Mouse (Mus musculus) stomach, embryonic 14.5 days (tissue): Measurements from ENCODE around the gene Etv6. TPM values are rescaled to one million over a fixed set of nuclear protein-coding genes. Genes with fewer than 3 reads are reported as not detected.

Source experiments
- ATAC-seq: fragments of 200-750 bp; cut with Nextera tagmentation; 2 replicates; pipeline ENCODE4 v1.8.0; 2017; ENCODE audit warnings: low read depth, moderate TSS enrichment; ENCODE audit not compliant: insufficient number of reproducible peaks, insufficient read depth, low FRiP score
- H3K27ac ChIP-seq: fragments of 300-500 bp; sonication (generic); 2 replicates; pipeline ENCODE4 v1.5.1; 2014; ENCODE audit warnings: mild to moderate bottlenecking, low read length, moderate library complexity, mixed read lengths
- H3K27me3 ChIP-seq: fragments of 300-500 bp; sonication (generic); 2 replicates; pipeline ENCODE4 v1.6.1; 2014; ENCODE audit warnings: low read length, control low read depth, mixed read lengths; ENCODE audit not compliant: control insufficient read depth, insufficient read depth
- H3K36me3 ChIP-seq: fragments of 300-500 bp; sonication (generic); 2 replicates; pipeline ENCODE4 v1.6.1; 2014; ENCODE audit warnings: mild to moderate bottlenecking, control low read depth, low read length, moderate library complexity, mixed read lengths; ENCODE audit not compliant: control insufficient read depth, insufficient read depth
- H3K4me1 ChIP-seq: fragments of 300-500 bp; sonication (generic); 2 replicates; pipeline ENCODE4 v1.6.1; 2014; ENCODE audit warnings: low read length, control low read depth, mixed read lengths; ENCODE audit not compliant: control insufficient read depth, insufficient read depth
- H3K4me2 ChIP-seq: fragments of 300-500 bp; sonication (generic); replicated peaks from 2 replicates; pipeline ENCODE4 v1.6.1; 2014; ENCODE audit warnings: low read depth, low read length, control low read depth
- H3K4me3 ChIP-seq: fragments of 300-500 bp; sonication (generic); 2 replicates; pipeline ENCODE4 v1.5.1; 2014; ENCODE audit warnings: low read depth, low read length, control low read depth
- H3K9ac ChIP-seq: fragments of 300-500 bp; sonication (generic); replicated peaks from 2 replicates; pipeline ENCODE4 v1.6.1; 2014; ENCODE audit warnings: low read depth, mild to moderate bottlenecking, control low read depth, low read length, moderate library complexity, mixed read lengths
- H3K9me3 ChIP-seq: fragments of 300-500 bp; sonication (generic); 2 replicates; pipeline ENCODE4 v1.6.1; 2016; ENCODE audit warnings: low read depth, low read length, control low read depth; ENCODE audit not compliant: control insufficient read depth
- WGBS: fragments of 180-500 bp; shearing (Covaris S2); extraction: QIAGEN DNeasy Blood & Tissue Kit; methylation state at CpG from one replicate; pipeline ENCODE4 v1.1.7; 2014; 5-methylcytosine and 5-hydroxymethylcytosine counted together
- polyA plus RNA-seq: library from polyadenylated mRNA; unstranded; fragments of >200 nt; fragmentation: Nextera tagmentation; extraction: Ambion mirVana; gene quantifications from 2 replicates; pipeline ENCODE4 v1.2.1, GENCODE M21; 2014

Gene Etv6
- polyA plus RNA-seq, 1 experiment from 2014 or later = 16.0 TPM

GRCm38 (mm10) chr6:134059552-134059891, 24.0 kb downstream of the Etv6 start:
- Histone ChIP-seq H3K4me2 (no peak overlapping the region), H3K4me1 (peaks cover 13% of the 10 kb centered on the region; the same call in 1 of the 2 replicates), H3K27me3 (no peaks in the 10 kb centered on the region), H3K9ac (no peak overlapping the region), H3K4me3 (no peak overlapping the region), H3K9me3 (no peaks in the 10 kb centered on the region), H3K36me3 (no peaks in the 10 kb centered on the region; the same call in 1 of the 2 replicates), H3K27ac (no peak overlapping the region)
- ATAC-seq = no peak
- WGBS = 71% methylated on average over 10 of the region's 10 CpGs

- 78% methylated on average over 9 of the region's 9 CpGs for WGBS
Observed at GRCm38 (mm10) chr6:134060036-134060435, 24.5 kb downstream of the Etv6 start.

GRCm38 (mm10) chr6:134060811-134061210, 25.3 kb downstream of the Etv6 start:
- Histone ChIP-seq H3K4me2 (no peak overlapping the region), H3K36me3 (no peaks in the 10 kb centered on the region), H3K4me1 (peaks cover 13% of the 10 kb centered on the region; the same call in 1 of the 2 replicates), H3K9ac (no peak overlapping the region), H3K4me3 (no peak overlapping the region), H3K9me3 (no peaks in the 10 kb centered on the region), H3K27ac (no peak overlapping the region), H3K27me3 (no peaks in the 10 kb centered on the region)
- WGBS = 52% methylated on average over 12 of the region's 12 CpGs
- ATAC-seq = no peak

More at GRCm38 (mm10) chr6:134060036-134060435, 24.5 kb downstream of the Etv6 start:
- Histone ChIP-seq H3K27ac (no peak overlapping the region), H3K4me2 (no peak overlapping the region), H3K9me3 (no peaks in the 10 kb centered on the region), H3K27me3 (no peaks in the 10 kb centered on the region), H3K9ac (no peak overlapping the region), H3K36me3 (no peaks in the 10 kb centered on the region; the same call in 1 of the 2 replicates), H3K4me1 (peaks cover 13% of the 10 kb centered on the region; the same call in 1 of the 2 replicates), H3K4me3 (no peak overlapping the region)
- no peak for ATAC-seq

- Histone ChIP-seq H3K9ac (no peak overlapping the region), H3K36me3 (no peaks in the 10 kb centered on the region; the same call in 1 of the 2 replicates), H3K4me3 (no peak overlapping the region), H3K4me2 (no peak overlapping the region), H3K27me3 (no peaks in the 10 kb centered on the region), H3K27ac (no peak overlapping the region), H3K4me1 (peaks cover 10% of the 10 kb centered on the region; the same call in 1 of the 2 replicates), H3K9me3 (no peaks in the 10 kb centered on the region)
- ATAC-seq = no peak
- WGBS = 81% methylated on average over 11 of the region's 11 CpGs
Observed at GRCm38 (mm10) chr6:134065018-134065725, 29.7 kb downstream of the Etv6 start.

- ATAC-seq = no peak
- Histone ChIP-seq H3K27me3 (no peaks in the 10 kb centered on the region), H3K9me3 (no peaks in the 10 kb centered on the region), H3K4me3 (no peak overlapping the region), H3K4me2 (no peak overlapping the region), H3K4me1 (peaks cover 1% of the 10 kb centered on the region; the same call in 1 of the 2 replicates), H3K27ac (no peak overlapping the region), H3K36me3 (no peaks in the 10 kb centered on the region; the same call in 1 of the 2 replicates), H3K9ac (no peak overlapping the region)
- 64% methylated on average over 6 of the region's 6 CpGs for WGBS
Observed at GRCm38 (mm10) chr6:134066112-134066511, 30.6 kb downstream of the Etv6 start.

GRCm38 (mm10) chr6:134066996-134067395, 31.5 kb downstream of the Etv6 start:
- no peak overlapping the region for H3K9ac ChIP-seq
- no peak overlapping the region for H3K4me2 ChIP-seq
- H3K4me1 ChIP-seq = no peaks in the 10 kb centered on the region
- H3K4me3 ChIP-seq = no peak overlapping the region
- H3K27ac ChIP-seq = no peak overlapping the region
- H3K36me3 ChIP-seq = no peaks in the 10 kb centered on the region; the same call in 1 of the 2 replicates
- H3K27me3 ChIP-seq = no peaks in the 10 kb centered on the region
- 85% methylated on average over 4 of the region's 4 CpGs for WGBS
- H3K9me3 ChIP-seq = no peaks in the 10 kb centered on the region
- no peak for ATAC-seq

- Histone ChIP-seq H3K9ac (no peak overlapping the region), H3K4me1 (no peaks in the 10 kb centered on the region), H3K27me3 (no peaks in the 10 kb centered on the region), H3K4me2 (no peak overlapping the region), H3K4me3 (no peak overlapping the region), H3K36me3 (no peaks in the 10 kb centered on the region; the same call in 1 of the 2 replicates), H3K27ac (no peak overlapping the region), H3K9me3 (no peaks in the 10 kb centered on the region)
- 81% methylated on average over 8 of the region's 8 CpGs for WGBS
- no peak for ATAC-seq
Observed at GRCm38 (mm10) chr6:134067536-134067935, 32.0 kb downstream of the Etv6 start.

- Histone ChIP-seq H3K9me3 (no peaks in the 10 kb centered on the region), H3K9ac (no peak overlapping the region), H3K4me1 (no peaks in the 10 kb centered on the region), H3K4me2 (no peak overlapping the region), H3K27ac (no peak overlapping the region), H3K4me3 (no peak overlapping the region), H3K27me3 (no peaks in the 10 kb centered on the region), H3K36me3 (no peaks in the 10 kb centered on the region; the same call in 1 of the 2 replicates)
- 71% methylated on average over 7 of the region's 7 CpGs for WGBS
- no peak for ATAC-seq
Observed at GRCm38 (mm10) chr6:134072439-134072838, 36.9 kb downstream of the Etv6 start.
